Mouse (Mus musculus): Measurements from ENCODE around the gene Tgfa.

GRCm38 (mm10) chr6:86176721-86177120, 18.3 kb upstream of the Tgfa start:
- TF ChIP-seq MAFK (IDR thresholded peaks at IDR 0.05; ENCODE audit: insufficient read depth, low read depth, low read length) (no peak), ZNF384 (IDR thresholded peaks at IDR 0.05; ENCODE audit: low read depth, low read length) (no peak), CHD2 (IDR thresholded peaks at IDR 0.05; ENCODE audit: low read depth, low read length) (no peak)

All from ES-E14 (cell line).